Mouse (Mus musculus) gastrocnemius, postnatal 4 days (tissue): ENCODE measurements at regions not wholly inside any gene's neighbourhood (a gene's known extent, or its start where the extent isn't known, plus 50 kb on each side); places are given as distances from the start of the nearest gene placed in this dataset.

Experiments
- DNase-seq, 2 experiments: peaks; one replicate each; pipeline ENCODE4 v3.0.0; 2021 to 2022; ENCODE audit warnings: low spot score in 2 of 2, mixed read lengths in 2 of 2

GRCm38 (mm10) chr5:51841763-51842162 lies 274.2 kb upstream of the Ppargc1a start:
- no peak for DNase-seq

GRCm38 (mm10) chr5:51840638-51841329 lies 273.3 kb upstream of the Ppargc1a start:
- DNase-seq, result no peak

GRCm38 (mm10) chr5:51839292-51839691 lies 271.8 kb upstream of the Ppargc1a start:
- DNase-seq, result no peak

DNA sequence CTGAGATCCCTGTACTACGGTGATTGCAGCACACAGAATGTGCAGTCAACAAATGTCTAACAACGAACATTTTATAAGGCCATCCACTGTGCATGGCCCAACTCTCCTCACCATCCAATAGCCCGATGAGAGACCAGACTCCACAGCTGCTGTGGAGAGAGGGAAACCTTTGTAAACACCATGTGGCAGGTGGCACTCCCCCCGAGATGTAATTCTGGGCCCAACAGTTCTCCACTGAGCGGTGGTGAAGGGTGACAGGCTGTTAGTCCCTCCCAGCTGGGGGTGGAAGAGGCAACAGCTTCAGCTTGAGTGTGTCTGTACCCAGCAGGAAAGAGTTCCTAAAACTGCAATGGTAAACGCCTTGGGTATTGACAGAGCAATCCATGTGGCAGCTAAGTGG lies 263.0 kb upstream of the Ppargc1a start:
- no peak for DNase-seq

- no peak for DNase-seq
Observed at GRCm38 (mm10) chr5:51830015-51830414, 262.5 kb upstream of the Ppargc1a start.

DNA sequence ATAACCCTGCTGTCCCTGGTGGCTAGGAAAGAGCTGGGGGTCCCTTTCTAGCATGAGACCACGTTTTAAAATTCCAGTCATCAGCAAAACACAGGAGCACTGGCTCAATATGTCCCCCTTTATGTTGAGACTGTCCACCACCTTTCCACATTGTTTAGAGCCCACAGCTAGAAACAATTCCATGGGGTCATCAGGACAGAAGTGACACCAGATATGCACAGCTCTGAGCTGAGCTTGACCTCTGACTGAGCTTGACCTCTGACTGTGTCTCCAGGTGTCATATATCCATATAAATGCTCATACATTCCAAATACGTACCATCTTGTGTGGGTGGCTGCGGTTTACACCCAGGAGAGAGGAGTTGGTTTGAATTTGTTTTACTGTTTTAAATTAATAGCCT lies 262.1 kb upstream of the Ppargc1a start:
- no peak for DNase-seq

- DNase-seq, result no peak
Observed at GRCm38 (mm10) chr5:51829020-51829419, 261.5 kb upstream of the Ppargc1a start.

- DNase-seq, result no peak
Observed at GRCm38 (mm10) chr5:51826269-51826668, 258.7 kb upstream of the Ppargc1a start.

GRCm38 (mm10) chr5:51825584-51826088 lies 258.1 kb upstream of the Ppargc1a start:
- DNase-seq, result no peak

GRCm38 (mm10) chr5:51824731-51825130 lies 257.2 kb upstream of the Ppargc1a start:
- no peak for DNase-seq

- DNase-seq, result no peak
Observed at GRCm38 (mm10) chr5:51823657-51824056, 256.1 kb upstream of the Ppargc1a start.

- no peak for DNase-seq
Observed at GRCm38 (mm10) chr5:51816258-51816657, 248.7 kb upstream of the Ppargc1a start.

- no peak for DNase-seq
Observed at GRCm38 (mm10) chr5:51811728-51812127, 244.2 kb upstream of the Ppargc1a start.

DNA sequence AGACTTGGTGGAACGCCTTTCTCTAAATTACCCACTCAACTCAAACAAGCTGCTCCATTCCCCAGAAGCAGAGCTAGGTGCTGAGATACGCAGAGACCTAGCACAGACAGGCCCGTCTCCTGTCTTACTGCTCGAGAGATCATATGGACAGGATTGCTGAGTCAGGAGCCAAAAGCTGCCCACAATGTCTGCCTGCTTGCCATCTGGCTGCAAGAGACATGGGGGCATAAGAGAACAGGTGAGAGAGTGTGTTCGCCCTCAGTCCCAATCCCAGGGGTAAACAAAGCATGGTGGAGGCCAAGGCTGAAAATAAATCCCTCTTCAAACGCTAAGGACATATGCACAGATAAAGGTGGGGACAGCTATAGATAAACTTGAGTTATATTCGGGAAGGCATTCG lies 234.0 kb upstream of the Ppargc1a start:
- DNase-seq, result no peak

- no peak for DNase-seq
Observed at GRCm38 (mm10) chr5:51799371-51800035, 232.0 kb upstream of the Ppargc1a start.

- no peak for DNase-seq
Observed at GRCm38 (mm10) chr5:51794097-51794496, 226.6 kb upstream of the Ppargc1a start.

GRCm38 (mm10) chr5:51792950-51793349 lies 225.4 kb upstream of the Ppargc1a start:
- DNase-seq, result no peak

GRCm38 (mm10) chr5:51788768-51789167 lies 221.2 kb upstream of the Ppargc1a start:
- DNase-seq, result no peak

DNA sequence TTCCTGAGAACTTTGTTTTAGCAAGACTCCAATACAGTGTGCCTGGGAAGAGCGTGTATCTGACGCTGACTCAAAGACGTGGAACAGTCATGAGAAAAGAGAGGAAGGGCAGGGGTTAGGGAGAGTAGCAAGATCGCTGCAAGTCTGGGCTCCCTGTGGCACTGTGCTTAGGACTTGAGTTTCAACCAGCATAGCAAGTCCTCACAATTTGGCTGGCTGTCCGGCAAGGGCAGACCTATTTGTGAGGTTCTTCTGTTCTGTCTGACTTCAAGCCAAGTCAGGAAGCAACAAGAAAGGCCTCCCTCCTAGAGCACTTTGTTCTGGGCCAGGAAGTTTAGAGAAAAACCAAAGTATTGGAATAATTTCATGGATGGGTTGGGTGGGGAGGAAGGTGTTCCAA lies 216.0 kb upstream of the Ppargc1a start:
- DNase-seq, result no peak

DNA sequence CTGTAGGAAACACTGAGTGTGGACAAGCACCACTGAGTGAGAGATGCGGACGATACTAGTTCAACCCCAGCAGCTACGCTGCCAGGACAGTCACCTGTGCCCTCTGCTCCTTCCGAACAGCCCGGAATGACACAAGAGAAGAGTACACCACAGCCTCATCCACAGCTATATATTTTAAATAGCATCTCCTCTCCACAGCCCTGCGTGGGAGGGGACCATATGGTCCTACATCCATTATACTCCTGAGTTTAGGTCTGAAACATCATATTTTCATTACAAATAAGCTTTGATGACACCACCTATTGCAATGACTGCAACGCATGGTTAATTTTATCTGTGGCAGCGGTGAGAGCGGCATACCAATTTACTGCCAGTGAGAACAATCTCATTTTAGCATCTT lies 215.6 kb upstream of the Ppargc1a start:
- DNase-seq, result no peak

- DNase-seq, result no peak
Observed at GRCm38 (mm10) chr5:51775502-51776145, 208.1 kb upstream of the Ppargc1a start.

GRCm38 (mm10) chr5:51771655-51772054 lies 204.1 kb upstream of the Ppargc1a start:
- DNase-seq, result no peak
